Mouse (Mus musculus): ENCODE results near the gene Gcnt1.

DNA sequence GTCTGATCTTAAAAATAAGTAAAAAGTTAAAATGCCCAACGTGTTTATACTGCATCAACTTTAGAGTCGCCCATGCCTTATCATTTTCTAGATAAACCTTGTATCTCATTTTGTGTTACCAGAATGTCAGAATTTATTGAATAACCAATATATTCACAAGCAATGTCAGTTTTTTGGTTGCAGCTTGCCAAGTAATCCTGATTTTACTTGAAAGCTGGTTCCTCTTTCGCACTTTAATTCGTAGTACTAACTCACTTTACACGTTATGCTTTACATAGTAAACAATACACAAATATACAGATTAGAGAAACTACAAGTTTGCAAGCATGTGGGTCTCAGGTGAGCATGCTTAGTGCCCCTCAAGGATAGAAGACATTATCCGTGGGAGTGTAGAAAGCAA lies 15.7 kb downstream of the Gcnt1 start:
- TF ChIP-seq CTCF (IDR thresholded peaks at IDR 0.05) (no peak), EP300 (IDR thresholded peaks at IDR 0.05) (no peak)
